Mouse (Mus musculus) liver, adult 2 months (tissue): ENCODE results near the gene Efna4. TPM values are rescaled to one million over a fixed set of nuclear protein-coding genes. Genes with fewer than 3 reads are reported as not detected.

Source experiments
- DNase-seq: peaks from one replicate; pipeline ENCODE4 v3.0.0-alpha.2; 2011; ENCODE audit warnings: low read depth, low spot score; ENCODE audit errors: extremely low read depth
- H3K27ac ChIP-seq: fragments of 200-500 bp; replicated peaks from 2 replicates; pipeline ENCODE4 v1.5.1; 2012; ENCODE audit warnings: low read depth, mild to moderate bottlenecking, control low read depth, inconsistent platforms, low read length; ENCODE audit not compliant: insufficient read depth
- H3K27me3 ChIP-seq: fragments of 200-500 bp; 2 replicates; pipeline ENCODE4 v1.6.1; 2012; ENCODE audit warnings: mild to moderate bottlenecking, moderate library complexity, low read length, inconsistent platforms; ENCODE audit not compliant: control insufficient read depth, insufficient read depth
- H3K36me3 ChIP-seq: fragments of 200-500 bp; 2 replicates; pipeline ENCODE4 v1.6.1; 2012; ENCODE audit warnings: low read length, inconsistent platforms; ENCODE audit not compliant: control insufficient read depth, insufficient read depth
- H3K4me1 ChIP-seq: fragments of 200-500 bp; 2 replicates; pipeline ENCODE4 v1.6.1; 2011; ENCODE audit warnings: low read length; ENCODE audit not compliant: control insufficient read depth, insufficient read depth
- H3K4me3 ChIP-seq: fragments of 200-500 bp; 2 replicates; pipeline ENCODE4 v1.5.1; 2011; ENCODE audit warnings: low read depth, mild to moderate bottlenecking, control low read depth, low read length, moderate library complexity; ENCODE audit not compliant: insufficient read depth
- H3K79me2 ChIP-seq: fragments of 200-500 bp; 2 replicates; pipeline ENCODE4 v1.6.1; 2012; ENCODE audit warnings: inconsistent platforms, mild to moderate bottlenecking, low read length, moderate library complexity; ENCODE audit not compliant: control insufficient read depth, insufficient read depth
- H3K9ac ChIP-seq: fragments of 200-500 bp; 2 replicates; pipeline ENCODE4 v1.6.1; 2012; ENCODE audit warnings: low read depth, mild to moderate bottlenecking, control low read depth, inconsistent platforms, low read length
- CTCF ChIP-seq: fragments of 200-500 bp; IDR thresholded peaks from 2 replicates; pipeline ENCODE4 v1.5.1; 2011; ENCODE audit warnings: low read depth, low read length, control low read depth
- POLR2A ChIP-seq: fragments of 200-500 bp; IDR thresholded peaks from 2 replicates; pipeline ENCODE4 v1.6.1; 2011; ENCODE audit warnings: low read length, control low read depth; ENCODE audit not compliant: insufficient read depth; ENCODE audit errors: extremely low read depth
- WGBS: fragments of 180-500 bp; shearing (Covaris S2); methylation state at CpG from one replicate; pipeline ENCODE4 v1.1.7; 2018; 5-methylcytosine and 5-hydroxymethylcytosine counted together
- polyA plus RNA-seq: library from polyadenylated mRNA; depleted of rRNA; stranded (reverse); fragments of >200 nt; gene quantifications from 2 replicates; pipeline ENCODE4 v1.2.3, GENCODE M21; 2012
- total RNA-seq: library from RNA; depleted of rRNA; stranded (reverse); fragments of >200 nt; gene quantifications from 2 replicates; pipeline ENCODE4 v1.2.3, GENCODE M21; 2014

Gene Efna4
- total and polyA plus RNA-seq, 2 experiments = 0.06 TPM; not detected in 1

GRCm38 (mm10) chr3:89356029-89356428, 18.2 kb upstream of the Efna4 start:
- Histone ChIP-seq H3K36me3 (no peaks in the 10 kb centered on the region), H3K4me3 (no peak overlapping the region), H3K79me2 (no peaks in the 10 kb centered on the region), H3K27me3 (no peaks in the 10 kb centered on the region), H3K4me1 (no peaks in the 10 kb centered on the region; the same call in 1 of the 2 replicates), H3K9ac (no peak overlapping the region), H3K27ac (no peak overlapping the region)
- no peak for DNase-seq
- WGBS = 89% methylated on average over 9 of the region's 9 CpGs
- TF ChIP-seq POLR2A = no peak
- TF ChIP-seq CTCF = no peak

- Histone ChIP-seq H3K4me1 (no peaks in the 10 kb centered on the region; the same call in 1 of the 2 replicates), H3K36me3 (no peaks in the 10 kb centered on the region), H3K4me3 (no peak overlapping the region), H3K27me3 (no peaks in the 10 kb centered on the region), H3K9ac (no peak overlapping the region), H3K79me2 (no peaks in the 10 kb centered on the region), H3K27ac (no peak overlapping the region)
- WGBS = 59% methylated on average over 6 of the region's 6 CpGs
- DNase-seq = no peak
- TF ChIP-seq POLR2A (no peak), CTCF (no peak)
Observed at GRCm38 (mm10) chr3:89355512-89355902, 17.7 kb upstream of the Efna4 start.

GRCm38 (mm10) chr3:89354816-89355511, 17.1 kb upstream of the Efna4 start:
- DNase-seq = peak; percentile 48
- Histone ChIP-seq H3K4me1 (no peaks in the 10 kb centered on the region; the same call in 1 of the 2 replicates), H3K36me3 (no peaks in the 10 kb centered on the region), H3K79me2 (no peaks in the 10 kb centered on the region), H3K4me3 (no peak overlapping the region), H3K27me3 (no peaks in the 10 kb centered on the region), H3K9ac (no peak overlapping the region), H3K27ac (no peak overlapping the region)
- 16% methylated on average over 5 of the region's 5 CpGs for WGBS
- no peak for TF ChIP-seq POLR2A
- TF ChIP-seq CTCF = peak; percentile 83

GRCm38 (mm10) chr3:89351271-89351670, 13.4 kb upstream of the Efna4 start:
- no peak for DNase-seq
- Histone ChIP-seq H3K27ac (no peak overlapping the region), H3K4me1 (no peaks in the 10 kb centered on the region; the same call in 1 of the 2 replicates), H3K36me3 (no peaks in the 10 kb centered on the region), H3K4me3 (no peak overlapping the region), H3K27me3 (0 out of 2 replicates have a peak, but pooled peaks cover 5% of the 10 kb centered on the region), H3K9ac (no peak overlapping the region), H3K79me2 (no peaks in the 10 kb centered on the region)
- 83% methylated on average over 5 of the region's 5 CpGs for WGBS
- TF ChIP-seq POLR2A = no peak
- TF ChIP-seq CTCF = no peak

GRCm38 (mm10) chr3:89349869-89350501, 12.2 kb upstream of the Efna4 start, which contains the start of gene Adam15:
Gene Adam15, minus strand, starts transcription at chr3:89349996.
- Histone ChIP-seq H3K4me1 (no peaks in the 10 kb centered on the region), H3K4me3 (peak within 1 kb of the TSS; percentile 66), H3K27ac (no peak within 1 kb of the TSS), H3K36me3 (no peaks in the 10 kb centered on the region), H3K9ac (peak within 1 kb of the TSS; percentile 62), H3K79me2 (no peaks in the 10 kb centered on the region), H3K27me3 (0 out of 2 replicates have a peak, but pooled peaks cover 5% of the 10 kb centered on the region)
- 3% methylated on average over 58 of the region's 59 CpGs for WGBS
- TF ChIP-seq POLR2A (no peak), CTCF (no peak)
- DNase-seq = peak; percentile 22
